Mouse (Mus musculus): Measurements from ENCODE around the gene Tmem273. TPM values are rescaled to one million over a fixed set of nuclear protein-coding genes. Genes with fewer than 3 reads are reported as not detected.

Tmem273 gene
- 0.19 and 0.78 TPM in 2 replicates for polyA plus RNA-seq (2015; fragmentation: Nextera tagmentation; extraction: Ambion mirVana)

- Histone ChIP-seq H3K4me3 (replicated peaks; ENCODE audit: low read length) (no peak within 1 kb of the TSS), H3K36me3 (ENCODE audit: control insufficient read depth, insufficient read depth) (no peaks in the 10 kb centered on the region), H3K9me3 (ENCODE audit: control insufficient read depth, low read length) (no peaks in the 10 kb centered on the region), H3K9ac (replicated peaks; ENCODE audit: low read depth, low read length) (no peak within 1 kb of the TSS), H3K27ac (ENCODE audit: low read length) (no peak within 1 kb of the TSS), H3K4me1 (replicated peaks; ENCODE audit: control insufficient read depth, insufficient read depth, low read length) (no peaks in the 10 kb centered on the region), H3K27me3 (replicated peaks; ENCODE audit: control insufficient read depth, insufficient read depth, low read length) (no peaks in the 10 kb centered on the region), H3K4me2 (ENCODE audit: low read length) (no peak within 1 kb of the TSS)
- no peak for ATAC-seq
- WGBS = 81% methylated on average over 3 of the region's 3 CpGs
Observed at GRCm38 (mm10) chr14:32785556-32786130, at the start of gene Tmem273. Tmem273 (plus strand) TSS chr14:32785963.

- H3K27me3 ChIP-seq (replicated peaks; ENCODE audit: control insufficient read depth, insufficient read depth, low read length) = no peaks in the 10 kb centered on the region
- H3K4me2 ChIP-seq (ENCODE audit: low read length) = no peak overlapping the region
- H3K4me1 ChIP-seq (replicated peaks; ENCODE audit: control insufficient read depth, insufficient read depth, low read length) = no peaks in the 10 kb centered on the region
- H3K9me3 ChIP-seq (ENCODE audit: control insufficient read depth, low read length) = peaks cover 6% of the 10 kb centered on the region; the same call in 1 of the 2 replicates
- no peaks in the 10 kb centered on the region for H3K36me3 ChIP-seq (ENCODE audit: control insufficient read depth, insufficient read depth)
- H3K27ac ChIP-seq (ENCODE audit: low read length) = no peak overlapping the region
- 85% methylated on average over 6 of the region's 6 CpGs for WGBS
- no peak for ATAC-seq
- H3K4me3 ChIP-seq (replicated peaks; ENCODE audit: low read length) = no peak overlapping the region
- no peak overlapping the region for H3K9ac ChIP-seq (replicated peaks; ENCODE audit: low read depth, low read length)
Observed at GRCm38 (mm10) chr14:32736561-32736960, 49.2 kb upstream of the Tmem273 start.

GRCm38 (mm10) chr14:32738586-32738985 is 47.2 kb upstream of the Tmem273 start:
- Histone ChIP-seq H3K27me3 (replicated peaks; ENCODE audit: control insufficient read depth, insufficient read depth, low read length) (no peaks in the 10 kb centered on the region), H3K4me2 (ENCODE audit: low read length) (no peak overlapping the region), H3K4me3 (replicated peaks; ENCODE audit: low read length) (no peak overlapping the region), H3K9ac (replicated peaks; ENCODE audit: low read depth, low read length) (no peak overlapping the region), H3K9me3 (ENCODE audit: control insufficient read depth, low read length) (peaks cover 6% of the 10 kb centered on the region; the same call in 1 of the 2 replicates), H3K36me3 (ENCODE audit: control insufficient read depth, insufficient read depth) (no peaks in the 10 kb centered on the region), H3K27ac (ENCODE audit: low read length) (no peak overlapping the region), H3K4me1 (replicated peaks; ENCODE audit: control insufficient read depth, insufficient read depth, low read length) (no peaks in the 10 kb centered on the region)
- no peak for ATAC-seq
- 85% methylated on average over 5 of the region's 5 CpGs for WGBS

GRCm38 (mm10) chr14:32748519-32748918 is 37.2 kb upstream of the Tmem273 start:
- Histone ChIP-seq H3K27me3 (replicated peaks; ENCODE audit: control insufficient read depth, insufficient read depth, low read length) (no peaks in the 10 kb centered on the region), H3K9ac (replicated peaks; ENCODE audit: low read depth, low read length) (no peak overlapping the region), H3K9me3 (ENCODE audit: control insufficient read depth, low read length) (no peaks in the 10 kb centered on the region), H3K4me2 (ENCODE audit: low read length) (no peak overlapping the region), H3K36me3 (ENCODE audit: control insufficient read depth, insufficient read depth) (no peaks in the 10 kb centered on the region), H3K27ac (ENCODE audit: low read length) (no peak overlapping the region), H3K4me1 (replicated peaks; ENCODE audit: control insufficient read depth, insufficient read depth, low read length) (no peaks in the 10 kb centered on the region), H3K4me3 (replicated peaks; ENCODE audit: low read length) (no peak overlapping the region)
- 72% methylated on average over 6 of the region's 6 CpGs for WGBS
- ATAC-seq = no peak

GRCm38 (mm10) chr14:32750727-32751126 is 35.0 kb upstream of the Tmem273 start:
- Histone ChIP-seq H3K27ac (ENCODE audit: low read length) (no peak overlapping the region), H3K4me2 (ENCODE audit: low read length) (no peak overlapping the region), H3K9ac (replicated peaks; ENCODE audit: low read depth, low read length) (no peak overlapping the region), H3K4me3 (replicated peaks; ENCODE audit: low read length) (no peak overlapping the region), H3K36me3 (ENCODE audit: control insufficient read depth, insufficient read depth) (no peaks in the 10 kb centered on the region), H3K27me3 (replicated peaks; ENCODE audit: control insufficient read depth, insufficient read depth, low read length) (no peaks in the 10 kb centered on the region), H3K9me3 (ENCODE audit: control insufficient read depth, low read length) (no peaks in the 10 kb centered on the region), H3K4me1 (replicated peaks; ENCODE audit: control insufficient read depth, insufficient read depth, low read length) (no peaks in the 10 kb centered on the region)
- ATAC-seq = no peak
- WGBS = 97% methylated on average over 6 of the region's 6 CpGs

- no peaks in the 10 kb centered on the region for H3K9me3 ChIP-seq (ENCODE audit: control insufficient read depth, low read length)
- WGBS = 50% methylated on average over 1 of the region's 1 CpGs
- H3K4me3 ChIP-seq (replicated peaks; ENCODE audit: low read length) = no peak overlapping the region
- H3K36me3 ChIP-seq (ENCODE audit: control insufficient read depth, insufficient read depth) = no peaks in the 10 kb centered on the region
- no peaks in the 10 kb centered on the region for H3K4me1 ChIP-seq (replicated peaks; ENCODE audit: control insufficient read depth, insufficient read depth, low read length)
- no peak for ATAC-seq
- no peak overlapping the region for H3K9ac ChIP-seq (replicated peaks; ENCODE audit: low read depth, low read length)
- H3K27ac ChIP-seq (ENCODE audit: low read length) = no peak overlapping the region
- no peak overlapping the region for H3K4me2 ChIP-seq (ENCODE audit: low read length)
- H3K27me3 ChIP-seq (replicated peaks; ENCODE audit: control insufficient read depth, insufficient read depth, low read length) = no peaks in the 10 kb centered on the region
Observed at GRCm38 (mm10) chr14:32754286-32754685, 31.5 kb upstream of the Tmem273 start.

GRCm38 (mm10) chr14:32762177-32762576 is 23.6 kb upstream of the Tmem273 start:
- Histone ChIP-seq H3K9ac (replicated peaks; ENCODE audit: low read depth, low read length) (no peak overlapping the region), H3K27me3 (replicated peaks; ENCODE audit: control insufficient read depth, insufficient read depth, low read length) (no peaks in the 10 kb centered on the region), H3K4me3 (replicated peaks; ENCODE audit: low read length) (no peak overlapping the region), H3K9me3 (ENCODE audit: control insufficient read depth, low read length) (no peaks in the 10 kb centered on the region), H3K4me2 (ENCODE audit: low read length) (no peak overlapping the region), H3K27ac (ENCODE audit: low read length) (no peak overlapping the region), H3K4me1 (replicated peaks; ENCODE audit: control insufficient read depth, insufficient read depth, low read length) (no peaks in the 10 kb centered on the region), H3K36me3 (ENCODE audit: control insufficient read depth, insufficient read depth) (no peaks in the 10 kb centered on the region)
- 100% methylated on average over 1 of the region's 1 CpGs for WGBS
- no peak for ATAC-seq

- Histone ChIP-seq H3K27me3 (replicated peaks; ENCODE audit: control insufficient read depth, insufficient read depth, low read length) (no peaks in the 10 kb centered on the region), H3K4me2 (ENCODE audit: low read length) (no peak overlapping the region), H3K4me1 (replicated peaks; ENCODE audit: control insufficient read depth, insufficient read depth, low read length) (no peaks in the 10 kb centered on the region), H3K9me3 (ENCODE audit: control insufficient read depth, low read length) (no peaks in the 10 kb centered on the region), H3K36me3 (ENCODE audit: control insufficient read depth, insufficient read depth) (no peaks in the 10 kb centered on the region), H3K9ac (replicated peaks; ENCODE audit: low read depth, low read length) (no peak overlapping the region), H3K27ac (ENCODE audit: low read length) (no peak overlapping the region), H3K4me3 (replicated peaks; ENCODE audit: low read length) (no peak overlapping the region)
- no peak for ATAC-seq
- 83% methylated on average over 6 of the region's 6 CpGs for WGBS
Observed at GRCm38 (mm10) chr14:32770563-32770962, 15.2 kb upstream of the Tmem273 start.

- no peak overlapping the region for H3K4me2 ChIP-seq (ENCODE audit: low read length)
- H3K36me3 ChIP-seq (ENCODE audit: control insufficient read depth, insufficient read depth) = no peaks in the 10 kb centered on the region
- no peak overlapping the region for H3K4me3 ChIP-seq (replicated peaks; ENCODE audit: low read length)
- no peak overlapping the region for H3K9ac ChIP-seq (replicated peaks; ENCODE audit: low read depth, low read length)
- no peaks in the 10 kb centered on the region for H3K9me3 ChIP-seq (ENCODE audit: control insufficient read depth, low read length)
- no peak for ATAC-seq
- H3K27ac ChIP-seq (ENCODE audit: low read length) = no peak overlapping the region
- H3K4me1 ChIP-seq (replicated peaks; ENCODE audit: control insufficient read depth, insufficient read depth, low read length) = no peaks in the 10 kb centered on the region
- H3K27me3 ChIP-seq (replicated peaks; ENCODE audit: control insufficient read depth, insufficient read depth, low read length) = no peaks in the 10 kb centered on the region
- 88% methylated on average over 4 of the region's 4 CpGs for WGBS
Observed at GRCm38 (mm10) chr14:32772085-32772484, 13.7 kb upstream of the Tmem273 start.

- Histone ChIP-seq H3K4me2 (ENCODE audit: low read length) (no peak overlapping the region), H3K4me1 (replicated peaks; ENCODE audit: control insufficient read depth, insufficient read depth, low read length) (no peaks in the 10 kb centered on the region), H3K9me3 (ENCODE audit: control insufficient read depth, low read length) (no peaks in the 10 kb centered on the region), H3K27ac (ENCODE audit: low read length) (no peak overlapping the region), H3K36me3 (ENCODE audit: control insufficient read depth, insufficient read depth) (no peaks in the 10 kb centered on the region), H3K27me3 (replicated peaks; ENCODE audit: control insufficient read depth, insufficient read depth, low read length) (no peaks in the 10 kb centered on the region), H3K4me3 (replicated peaks; ENCODE audit: low read length) (no peak overlapping the region), H3K9ac (replicated peaks; ENCODE audit: low read depth, low read length) (no peak overlapping the region)
- WGBS = 48% methylated on average over 3 of the region's 3 CpGs
- no peak for ATAC-seq
Observed at GRCm38 (mm10) chr14:32772791-32773190, 13.0 kb upstream of the Tmem273 start.

Measured in forebrain, embryonic 16.5 days (tissue).